ENCODE assay signal across 8 mouse cellular contexts in genomic region chr16:90995023-90995422, GRCm38 (mm10). TPM values are rescaled to one million over a fixed set of nuclear protein-coding genes. Genes with fewer than 3 reads are reported as not detected.
DNase-seq lines count a peak whose midpoint lies in the region; ATAC-seq and TF ChIP-seq lines count a peak whose summit lies in the region.
"Had no signal": no experiment of that assay in that cellular context is flagged by ENCODE, and none has a peak within 500 bp of the region (broad histone marks: within the 10 kb centered on the region; RNA-seq: fewer than 3 reads in every experiment).

No protein-coding gene starts in this region.

- H3K4me1 ChIP-seq in G1E (ENCODE audit: insufficient read depth, low read depth, low read length): peaks cover 56% of the 10 kb centered on the region
- peaks cover 18% of the 10 kb centered on the region for H3K4me1 ChIP-seq in heart, embryonic 11.5 days (ENCODE audit: control insufficient read depth, insufficient read depth, low read length)
- peaks cover 14% of the 10 kb centered on the region for H3K4me1 ChIP-seq in liver, embryonic 16.5 days (ENCODE audit: control insufficient read depth, low read depth, low read length)

- peak overlapping the region; percentile 25; the same call in 1 of the 2 replicates for H3K4me3 ChIP-seq in G1E (ENCODE audit: low read depth, low read length)
- no peak overlapping the region for H3K4me3 ChIP-seq in heart, embryonic 11.5 days (ENCODE audit: low read depth, low read length)
- no peak overlapping the region for H3K4me3 ChIP-seq in liver, embryonic 16.5 days (ENCODE audit: low read depth, low read length)

- 13% methylated on average over 4 of the region's 4 CpGs for WGBS in heart, embryonic 11.5 days (ENCODE audit: insufficient replicate concordance)
- WGBS in liver, embryonic 16.5 days (ENCODE audit: insufficient replicate concordance): 13% methylated on average over 4 of the region's 4 CpGs

- intact Hi-C loops in left cerebral cortex, postnatal 4 days (cut with DNase I): no loop called here
- intact Hi-C loops in left cerebral cortex, postnatal 25 days (cut with DNase I): no loop called here

- H3K4me2 ChIP-seq in heart, embryonic 11.5 days: peak overlapping the region; percentile 20; the same call in 1 of the 2 replicates
- peak overlapping the region; percentile 38 for H3K4me2 ChIP-seq in liver, embryonic 16.5 days (ENCODE audit: low read depth, low read length)

- no peaks in the 10 kb centered on the region for H3K27me3 ChIP-seq in G1E (ENCODE audit: insufficient read depth, low read length)
- no peaks in the 10 kb centered on the region for H3K27me3 ChIP-seq in heart, embryonic 11.5 days (ENCODE audit: control insufficient read depth, insufficient read depth, low read length)
- H3K27me3 ChIP-seq in liver, embryonic 16.5 days (ENCODE audit: control insufficient read depth, insufficient read depth, low read depth, low read length): no peaks in the 10 kb centered on the region

- peak; percentile 55 for ATAC-seq in G1E (ENCODE audit: extremely low read depth, insufficient number of reproducible peaks, low FRiP score, poor library complexity, severe bottlenecking)
- 0 out of 2 replicates have a peak, but pooled peaks have one; percentile 39 for ATAC-seq in heart, embryonic 11.5 days (replicated peaks; ENCODE audit: insufficient number of reproducible peaks, low FRiP score, low TSS enrichment)
- ATAC-seq in liver, embryonic 16.5 days (ENCODE audit: low read depth): peak; percentile 56
- ATAC-seq: hindbrain, embryonic 16.5 days had no signal

- H3K27ac ChIP-seq in heart, embryonic 11.5 days (ENCODE audit: low read depth, low read length): peak overlapping the region; percentile 51; the same call in 1 of the 2 replicates
- H3K27ac ChIP-seq in liver, embryonic 16.5 days (ENCODE audit: low read length): peak overlapping the region; percentile 64

- H3K36me3 ChIP-seq in G1E (replicated peaks): peaks cover 51% of the 10 kb centered on the region
- 0 out of 2 replicates have a peak, but pooled peaks cover 2% of the 10 kb centered on the region for H3K36me3 ChIP-seq in heart, embryonic 11.5 days (ENCODE audit: control insufficient read depth, insufficient read depth, low read length)
- peaks cover 12% of the 10 kb centered on the region; the same call in 1 of the 2 replicates for H3K36me3 ChIP-seq in liver, embryonic 16.5 days (ENCODE audit: control insufficient read depth, insufficient read depth)

- H3K9me3 ChIP-seq in G1E (replicated peaks): no peaks in the 10 kb centered on the region
- no peaks in the 10 kb centered on the region for H3K9me3 ChIP-seq in heart, embryonic 11.5 days (replicated peaks; ENCODE audit: control insufficient read depth, low read length)
- no peaks in the 10 kb centered on the region for H3K9me3 ChIP-seq in liver, embryonic 16.5 days (replicated peaks; ENCODE audit: control insufficient read depth, low read length)

- DNase-seq in 416B (ENCODE audit: low read depth) (peak; percentile 81), G1E (ENCODE audit: low spot score) (peak; percentile 24)
- no peak for DNase-seq in left cerebral cortex, postnatal 4 days
- DNase-seq in frontal cortex, postnatal 14 days (ENCODE audit: low spot score in 2 of 2): no peak
- no peak for DNase-seq in left cerebral cortex, postnatal 25 days (ENCODE audit: low spot score in 2 of 2)

- H3K9ac ChIP-seq in heart, embryonic 11.5 days (ENCODE audit: low read depth, low read length): peak overlapping the region; percentile 47; the same call in 1 of the 2 replicates
- 0 out of 2 replicates have a peak overlapping the region, but pooled peaks have one; percentile 26 for H3K9ac ChIP-seq in liver, embryonic 16.5 days (ENCODE audit: low read depth, low read length)

- TF ChIP-seq CTCF in G1E (IDR thresholded peaks at IDR 0.05; ENCODE audit: low read depth, low read length): no peak

RNA-seq across cellular contexts. Expression of gene Synj1, which starts 16.1 kb away (rescaled TPM):
- total RNA-seq in G1E (2014; fragmentation: Nextera tagmentation) (109 and 118 TPM in 2 replicates), G1E (2017) (32.8 and 37.7 TPM in 2 replicates)
- 59.5 and 64.8 TPM in 2 replicates for polyA plus RNA-seq in G1E (2012)
- polyA plus RNA-seq in heart, embryonic 11.5 days (2014; fragmentation: Nextera tagmentation; extraction: Ambion mirVana): 15.2 and 22.1 TPM in 2 replicates
- polyA plus RNA-seq in liver, embryonic 16.5 days (2015; fragmentation: Nextera tagmentation; extraction: Ambion mirVana): 20.4 and 23.8 TPM in 2 replicates
- 100 to 1,000 TPM; 140 to 164 TPM for total RNA-seq in left cerebral cortex, postnatal 4 days (2021)
- 100 to 1,000 TPM; 329 to 335 TPM for total RNA-seq in left cerebral cortex, postnatal 25 days (2021)

RNA-seq across cellular contexts. Expression of gene Paxbp1, which starts 49.3 kb away (rescaled TPM):
- total RNA-seq in G1E (2014; fragmentation: Nextera tagmentation): 222 and 254 TPM in 2 replicates
- total RNA-seq in G1E (2017): 99.4 and 116 TPM in 2 replicates
- polyA plus RNA-seq in G1E (2012): 45.6 and 45.9 TPM in 2 replicates
- 55.5 and 56.4 TPM in 2 replicates for polyA plus RNA-seq in heart, embryonic 11.5 days (2014; fragmentation: Nextera tagmentation; extraction: Ambion mirVana)
- polyA plus RNA-seq in liver, embryonic 16.5 days (2015; fragmentation: Nextera tagmentation; extraction: Ambion mirVana): 15.4 and 18.3 TPM in 2 replicates
- 10 to 100 TPM; 91.2 to 94.8 TPM for total RNA-seq in left cerebral cortex, postnatal 4 days (2021)
- 10 to 100 TPM; 45.1 to 57.4 TPM for total RNA-seq in left cerebral cortex, postnatal 25 days (2021)

Comparison
In these comparisons a context has a peak if more than half of its experiments do, and no peak if none do; other contexts are left out.
1. DNase-seq: peak in 416B (single experiment) and G1E (single experiment); none in left cerebral cortex, postnatal 4 days (single experiment), frontal cortex, postnatal 14 days (0 of 2) and left cerebral cortex, postnatal 25 days (0 of 2).
2. Peak in every context shown above with its lines, with median percentiles within 50 percentile points of each other: ATAC-seq.